ENCODE assay signal across 8 mouse cellular contexts in genomic region chr9:50738914-50739870, GRCm38 (mm10). TPM values are rescaled to one million over a fixed set of nuclear protein-coding genes. Genes with fewer than 3 reads are reported as not detected.
A peak's percentile ranks its signal among the peaks of the same experiment; 100 is the strongest.
DNase-seq lines count a peak whose midpoint lies in the region; ATAC-seq and TF ChIP-seq lines count a peak whose summit lies in the region.

Gene Dixdc1 (minus strand): TSS chr9:50739517.

- H3K9ac ChIP-seq in intestine, postnatal 0 days (ENCODE audit: low read depth, low read length): no peak within 1 kb of the TSS
- no peak within 1 kb of the TSS for H3K9ac ChIP-seq in midbrain, embryonic 11.5 days (ENCODE audit: low read length)

- H3K4me3 ChIP-seq in intestine, postnatal 0 days (ENCODE audit: low read depth, low read length): no peak within 1 kb of the TSS
- H3K4me3 ChIP-seq in midbrain, embryonic 11.5 days (ENCODE audit: low read depth, low read length): peak within 1 kb of the TSS; percentile 15

- no peaks in the 10 kb centered on the region for H3K27me3 ChIP-seq in intestine, postnatal 0 days (replicated peaks; ENCODE audit: control insufficient read depth, insufficient read depth, low read length)
- H3K27me3 ChIP-seq in midbrain, embryonic 11.5 days (ENCODE audit: control insufficient read depth, insufficient read depth, low read length): no peaks in the 10 kb centered on the region

- ATAC-seq in intestine, postnatal 0 days: peak; percentile 97
- peak; percentile 97 for ATAC-seq in midbrain, embryonic 11.5 days (ENCODE audit: low FRiP score)

- DNase-seq in adrenal gland, postnatal 10 days: peak; percentile 97
- peak; percentile 95 for DNase-seq in embryo, embryonic 9.5 days (ENCODE audit: extremely low spot score)
- peak; percentile 89 to 91 for DNase-seq in gastrocnemius, postnatal 4 days (ENCODE audit: low spot score in 2 of 2)
- peak; percentile 87 to 89 for DNase-seq in left cerebral cortex, postnatal 36 days (ENCODE audit: low spot score in 2 of 2)
- peak; percentile 98 for DNase-seq in midbrain, embryonic 11.5 days (ENCODE audit: low spot score, missing footprints)
- peak; percentile 94 for DNase-seq in skeletal muscle tissue, adult 2 months (ENCODE audit: low read depth, low spot score)
- DNase-seq in adipocyte (ENCODE audit: low spot score): no peak

- intact Hi-C loops in left cerebral cortex, postnatal 36 days (cut with DNase I): loop anchor here (5.0 kb wide), 1 partner anchor 42 kb away; no protein-coding TSS in a partner anchor

- TF ChIP-seq CTCF in intestine, postnatal 0 days (IDR thresholded peaks at IDR 0.05; ENCODE audit: low read depth): no peak

- peak within 1 kb of the TSS; percentile 57 for H3K4me2 ChIP-seq in intestine, postnatal 0 days (replicated peaks; ENCODE audit: low read depth)
- H3K4me2 ChIP-seq in midbrain, embryonic 11.5 days: peak within 1 kb of the TSS; percentile 42

- H3K4me1 ChIP-seq in intestine, postnatal 0 days (replicated peaks; ENCODE audit: control insufficient read depth, insufficient read depth, low read length): no peaks in the 10 kb centered on the region
- no peaks in the 10 kb centered on the region for H3K4me1 ChIP-seq in midbrain, embryonic 11.5 days (ENCODE audit: control insufficient read depth, insufficient read depth, low read length)

- H3K27ac ChIP-seq in intestine, postnatal 0 days (ENCODE audit: low read depth, low read length): no peak within 1 kb of the TSS
- H3K27ac ChIP-seq in midbrain, embryonic 11.5 days (ENCODE audit: low read depth, low read length): no peak within 1 kb of the TSS

- WGBS in intestine, postnatal 0 days: 13% methylated on average over 36 of the region's 36 CpGs
- 14% methylated on average over 36 of the region's 36 CpGs for whole genome bisulfite sequencing in midbrain, embryonic 11.5 days

- H3K9me3 ChIP-seq in intestine, postnatal 0 days (ENCODE audit: control insufficient read depth): no peaks in the 10 kb centered on the region
- H3K9me3 ChIP-seq in midbrain, embryonic 11.5 days (ENCODE audit: control insufficient read depth, low read length): no peaks in the 10 kb centered on the region

- peaks cover 5% of the 10 kb centered on the region; the same call in 1 of the 2 replicates for H3K36me3 ChIP-seq in intestine, postnatal 0 days (ENCODE audit: control insufficient read depth, insufficient read depth)
- H3K36me3 ChIP-seq in midbrain, embryonic 11.5 days (ENCODE audit: control insufficient read depth, insufficient read depth, low read length): no peaks in the 10 kb centered on the region

RNA-seq across cellular contexts. Expression of gene Dixdc1, which starts in this region (rescaled TPM):
- total RNA-seq in adrenal gland, postnatal 10 days (2021): 10 to 100 TPM in 1 of 2 experiments, 1 to 10 TPM in 1; 7.8 to 10.1 TPM
- total RNA-seq in gastrocnemius, postnatal 4 days (2021): 10 to 100 TPM; 12.6 to 14.8 TPM
- polyA plus RNA-seq in intestine, postnatal 0 days (2015; fragmentation: Nextera tagmentation; extraction: Ambion mirVana): 2.4 and 2.9 TPM in 2 replicates
- total RNA-seq in left cerebral cortex, postnatal 36 days (2021): 10 to 100 TPM; 79.6 to 82.8 TPM
- polyA plus RNA-seq in midbrain, embryonic 11.5 days (2014; fragmentation: Nextera tagmentation; extraction: Ambion mirVana): 18.5 and 22.9 TPM in 2 replicates

Comparison
In these comparisons a context has a peak if more than half of its experiments do, and no peak if none do; other contexts are left out.
1. RNA of gene Dixdc1 (total RNA-seq): 79.6 to 82.8 TPM in left cerebral cortex, postnatal 36 days; 12.6 to 14.8 TPM in gastrocnemius, postnatal 4 days and 7.8 to 10.1 TPM in adrenal gland, postnatal 10 days; every median in the first group is over 4 times any median in the second.